Mouse (Mus musculus) frontal cortex, postnatal 14 days (tissue): ENCODE data around the gene Rnf207.

Experiments used
- DNase-seq, 2 experiments: peaks; one replicate each; pipeline ENCODE4 v3.0.0; 2022; ENCODE audit warnings: low spot score in 2 of 2

The Rnf207 gene

GRCm38 (mm10) chr4:152294188-152294929 is 24.4 kb downstream of the Rnf207 start:
- DNase-seq, result no peak

- DNase-seq, result no peak
Measured at GRCm38 (mm10) chr4:152292102-152292765, 26.6 kb downstream of the Rnf207 start.

GRCm38 (mm10) chr4:152291562-152291961 is 27.2 kb downstream of the Rnf207 start, which contains the start of gene Hes3:
TSS of gene Hes3 (minus strand) at chr4:152291662.
- DNase-seq, result no peak

- DNase-seq, result no peak
Measured at GRCm38 (mm10) chr4:152290991-152291390, 27.8 kb downstream of the Rnf207 start.

- no peak for DNase-seq
Measured at GRCm38 (mm10) chr4:152290385-152290784, 28.4 kb downstream of the Rnf207 start.

- no peak for DNase-seq
Measured at GRCm38 (mm10) chr4:152288398-152288945, 30.3 kb downstream of the Rnf207 start.

GRCm38 (mm10) chr4:152287317-152288120 is 31.3 kb downstream of the Rnf207 start:
- no peak for DNase-seq

- no peak for DNase-seq
Measured at GRCm38 (mm10) chr4:152286887-152287286, 31.9 kb downstream of the Rnf207 start.

GRCm38 (mm10) chr4:152286183-152286582 is 32.6 kb downstream of the Rnf207 start:
- no peak for DNase-seq

GRCm38 (mm10) chr4:152285505-152285904 is 33.3 kb downstream of the Rnf207 start:
- no peak for DNase-seq

GRCm38 (mm10) chr4:152283186-152283950 is 35.4 kb downstream of the Rnf207 start:
- peak; percentile 73 to 78 for DNase-seq

- no peak for DNase-seq
Measured at GRCm38 (mm10) chr4:152282721-152283120, 36.1 kb downstream of the Rnf207 start.

- DNase-seq, result no peak
Measured at GRCm38 (mm10) chr4:152281601-152282000, 37.2 kb downstream of the Rnf207 start.

GRCm38 (mm10) chr4:152278986-152279385 is 39.8 kb downstream of the Rnf207 start:
- DNase-seq, result no peak

- DNase-seq, result no peak
Measured at GRCm38 (mm10) chr4:152277916-152278315, 40.9 kb downstream of the Rnf207 start.

- DNase-seq, result no peak
Measured at GRCm38 (mm10) chr4:152276389-152277347, 42.1 kb downstream of the Rnf207 start.

- DNase-seq, result no peak
Measured at GRCm38 (mm10) chr4:152274681-152275131, 44.1 kb downstream of the Rnf207 start.

GRCm38 (mm10) chr4:152273621-152274236 is 45.1 kb downstream of the Rnf207 start, which contains the start of gene Gpr153:
TSS of gene Gpr153 (plus strand) at chr4:152274232.
- no peak for DNase-seq

GRCm38 (mm10) chr4:152273191-152273590 is 45.6 kb downstream of the Rnf207 start:
- no peak for DNase-seq
